Mouse (Mus musculus) adrenal gland, postnatal 14 days (tissue): ENCODE data around the gene Neurl1a. TPM values are rescaled to one million over a fixed set of nuclear protein-coding genes. Genes with fewer than 3 reads are reported as not detected.

ENCODE experiments used
- DNase-seq: peaks from one replicate; pipeline ENCODE4 v3.0.0; 2021; ENCODE audit warnings: mixed read lengths
- total RNA-seq: library from RNA; stranded (reverse); gene quantifications from 2 replicates; pipeline ENCODE4 v1.2.3, GENCODE M21; 2021

Gene Neurl1a
- total RNA-seq, 1 experiment from 2014 or later: 15.3 TPM

GRCm38 (mm10) chr19:47245512-47245911 is 66.9 kb downstream of the Neurl1a start:
- no peak for DNase-seq

- no peak for DNase-seq
These were observed 69.2 kb downstream of the Neurl1a start for GRCm38 (mm10) chr19:47247791-47248190.

- no peak for DNase-seq
These were observed 69.7 kb downstream of the Neurl1a start for GRCm38 (mm10) chr19:47248296-47248695.

GRCm38 (mm10) chr19:47248906-47249568 is 70.4 kb downstream of the Neurl1a start:
- DNase-seq: peak; percentile 52

- DNase-seq: no peak
These were observed 72.3 kb downstream of the Neurl1a start for GRCm38 (mm10) chr19:47250931-47251330.

- peak; percentile 57 for DNase-seq
These were observed 74.5 kb downstream of the Neurl1a start for GRCm38 (mm10) chr19:47253053-47253628.

- DNase-seq: no peak
These were observed 76.4 kb downstream of the Neurl1a start for GRCm38 (mm10) chr19:47255036-47255435.

- DNase-seq: no peak
These were observed 77.3 kb downstream of the Neurl1a start for GRCm38 (mm10) chr19:47255919-47256318.

- peak; percentile 67 for DNase-seq
These were observed 81.0 kb downstream of the Neurl1a start for GRCm38 (mm10) chr19:47259581-47259980.

- no peak for DNase-seq
These were observed 82.6 kb downstream of the Neurl1a start for GRCm38 (mm10) chr19:47261196-47261595.

GRCm38 (mm10) chr19:47263621-47264020 is 85.0 kb downstream of the Neurl1a start:
- no peak for DNase-seq

- DNase-seq: peak; percentile 85
These were observed 85.9 kb downstream of the Neurl1a start for GRCm38 (mm10) chr19:47264322-47265092.

- DNase-seq: no peak
These were observed 87.6 kb downstream of the Neurl1a start for GRCm38 (mm10) chr19:47266070-47266801.

- DNase-seq: no peak
These were observed 88.4 kb downstream of the Neurl1a start for GRCm38 (mm10) chr19:47267066-47267465.

- DNase-seq: peak; percentile 48
These were observed 91.1 kb downstream of the Neurl1a start for GRCm38 (mm10) chr19:47269729-47270128.

GRCm38 (mm10) chr19:47270520-47270919 is 91.9 kb downstream of the Neurl1a start:
- DNase-seq: no peak

GRCm38 (mm10) chr19:47276730-47277129 is 98.1 kb downstream of the Neurl1a start:
- peak; percentile 43 for DNase-seq

GRCm38 (mm10) chr19:47279372-47279771 is 100.8 kb downstream of the Neurl1a start:
- no peak for DNase-seq

- peak; percentile 81 for DNase-seq
These were observed 101.3 kb downstream of the Neurl1a start for GRCm38 (mm10) chr19:47279788-47280532.

GRCm38 (mm10) chr19:47280894-47281293 is 102.3 kb downstream of the Neurl1a start:
- peak; percentile 38 for DNase-seq

- peak; percentile 53 for DNase-seq
These were observed 103.4 kb downstream of the Neurl1a start for GRCm38 (mm10) chr19:47282050-47282454.
